Mouse (Mus musculus): ENCODE measurements around the gene Gm10300.
A peak's percentile ranks its signal among the peaks of the same experiment; 100 is the strongest.

Gene Gm10300

DNA sequence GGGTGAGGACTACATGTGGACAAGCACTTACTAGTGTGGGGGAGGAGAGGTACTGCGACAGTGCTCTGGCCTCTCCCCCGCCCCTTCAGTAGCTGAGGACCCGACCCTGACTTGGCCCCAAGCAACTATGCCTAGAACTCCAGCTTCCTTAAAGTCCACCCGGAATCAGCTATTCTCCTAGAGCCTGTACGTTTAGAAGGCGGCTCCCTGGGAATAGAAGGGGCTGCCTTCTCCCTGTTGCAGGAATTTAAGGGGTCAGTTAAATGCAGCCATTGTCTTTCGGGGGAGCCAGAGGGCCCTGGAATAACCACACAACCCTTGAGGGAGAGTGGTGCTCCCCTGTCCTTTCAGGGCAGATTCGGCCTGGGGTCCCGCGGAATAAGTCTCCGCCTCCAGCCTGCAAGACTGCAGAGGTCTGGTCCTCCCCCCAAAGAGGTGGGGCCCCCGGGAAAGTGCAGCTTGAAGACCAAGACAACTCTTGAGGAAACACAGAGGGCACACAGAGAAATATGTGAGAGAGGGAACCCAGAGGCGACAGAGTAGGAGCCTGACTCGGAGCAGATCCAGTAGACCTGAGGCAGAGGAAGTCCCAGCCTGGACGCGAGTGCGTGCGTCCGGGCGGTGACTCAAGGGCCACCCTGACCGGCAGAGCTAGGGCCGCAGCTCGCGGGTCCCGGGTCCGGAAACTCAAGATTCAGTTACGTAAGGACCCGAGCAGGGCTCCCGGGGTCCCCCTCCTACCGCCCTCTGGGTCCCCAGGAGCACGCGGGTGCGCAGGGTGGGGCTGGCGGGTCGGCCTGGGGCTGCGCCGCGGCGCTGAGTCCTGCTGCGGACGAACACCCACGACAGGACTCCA, at the start of gene Gm10300:
Gm10300 (plus strand) TSS at position 621 of the 856 bp plus-strand sequence.
- DNase-seq (ENCODE audit: inconsistent ontology term): peak; percentile 63

DNA sequence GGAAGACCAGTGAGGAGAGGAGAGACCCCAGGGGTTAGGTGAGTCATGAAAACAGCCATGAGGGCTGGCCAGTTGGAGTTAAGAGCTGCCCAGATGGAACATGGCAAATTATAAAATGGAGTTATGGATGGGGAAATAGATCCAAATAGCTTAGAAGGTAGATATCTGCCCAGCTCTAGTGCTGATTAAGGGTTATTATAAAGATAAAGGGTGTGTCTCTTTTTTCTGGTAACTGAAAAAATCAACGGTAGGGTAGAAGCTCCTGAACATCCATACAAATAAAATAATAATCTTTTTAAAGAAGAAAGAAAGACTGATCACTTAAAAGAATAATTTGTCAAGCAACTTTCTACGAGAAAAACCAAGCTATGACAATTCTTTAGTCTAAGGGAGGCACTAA, 49.2 kb upstream of the Gm10300 start:
- no peak for DNase-seq (ENCODE audit: inconsistent ontology term)

DNA sequence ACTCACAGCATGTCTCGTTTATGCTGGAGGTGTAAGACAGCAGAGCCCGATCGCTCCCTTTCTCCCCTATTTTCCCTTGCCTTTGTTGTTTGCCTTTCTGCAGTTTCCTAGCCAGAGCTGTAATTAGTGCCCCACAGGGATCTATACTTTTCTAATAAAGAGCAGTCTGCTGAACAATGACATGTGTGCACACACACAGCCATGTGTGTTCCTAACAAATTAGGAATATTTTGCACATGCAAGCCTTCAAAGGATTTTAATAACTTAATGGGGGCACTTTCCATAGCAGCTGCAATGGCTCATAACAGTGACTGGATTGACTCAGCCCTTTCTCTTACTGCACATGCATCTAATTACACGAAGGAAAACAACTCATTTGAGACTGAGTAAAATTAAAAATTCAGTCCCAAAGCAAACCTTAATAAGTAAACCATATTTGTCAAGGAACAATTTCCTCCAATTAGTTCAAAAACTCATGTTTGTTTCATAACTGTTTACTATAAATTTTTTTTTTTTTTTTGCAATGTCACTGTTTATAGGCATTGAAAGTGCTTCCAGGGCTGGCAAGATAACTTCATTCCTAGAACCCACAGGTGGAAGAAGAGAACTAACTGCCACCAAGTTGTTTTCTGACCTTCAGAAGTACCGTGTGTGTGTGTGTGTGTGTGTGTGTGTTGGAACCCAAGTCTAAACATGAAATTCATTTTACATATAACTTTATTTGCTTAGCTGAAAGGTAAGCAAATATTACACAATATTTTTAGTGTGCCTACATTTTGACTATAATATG, 48.6 kb upstream of the Gm10300 start:
- DNase-seq (ENCODE audit: inconsistent ontology term): no peak

DNA sequence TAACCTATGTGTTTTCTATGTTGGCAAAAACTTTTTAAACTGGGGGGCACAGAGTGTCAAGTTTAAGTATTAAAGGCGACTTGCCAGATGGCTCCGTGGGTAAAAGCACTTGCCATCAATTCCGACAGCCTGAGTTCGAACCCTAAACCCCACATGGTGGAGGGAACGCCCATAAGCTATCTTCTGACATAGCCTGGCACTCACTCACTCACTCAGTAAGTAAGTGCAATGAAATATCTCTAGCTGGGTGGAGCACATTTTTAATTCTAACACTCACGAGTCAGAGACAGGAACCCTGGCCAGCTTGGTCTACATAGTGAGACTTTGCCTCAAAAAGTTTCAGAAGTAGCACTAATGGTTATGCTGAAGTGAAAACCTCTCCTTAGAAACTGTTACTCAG, 47.3 kb upstream of the Gm10300 start:
- DNase-seq (ENCODE audit: inconsistent ontology term): no peak

DNA sequence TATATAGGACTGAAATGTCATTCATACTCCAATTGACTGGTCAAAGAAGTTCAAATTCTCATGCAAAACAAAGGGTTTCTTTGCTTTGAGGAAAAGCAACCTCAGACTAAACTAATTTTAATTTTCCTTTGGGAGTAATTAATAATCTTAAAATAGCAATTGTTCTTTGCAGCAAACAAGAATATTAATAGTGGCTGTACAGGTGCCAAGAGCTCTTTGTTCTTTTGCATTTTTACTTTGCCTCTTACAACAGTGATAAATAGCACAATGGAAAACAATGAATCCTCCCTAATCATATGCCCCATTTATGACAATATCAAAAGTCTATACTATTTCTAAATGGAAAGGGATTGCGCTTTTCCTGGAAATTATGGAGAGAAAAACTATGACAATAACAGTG, 46.7 kb upstream of the Gm10300 start:
- no peak for DNase-seq (ENCODE audit: inconsistent ontology term)

DNA sequence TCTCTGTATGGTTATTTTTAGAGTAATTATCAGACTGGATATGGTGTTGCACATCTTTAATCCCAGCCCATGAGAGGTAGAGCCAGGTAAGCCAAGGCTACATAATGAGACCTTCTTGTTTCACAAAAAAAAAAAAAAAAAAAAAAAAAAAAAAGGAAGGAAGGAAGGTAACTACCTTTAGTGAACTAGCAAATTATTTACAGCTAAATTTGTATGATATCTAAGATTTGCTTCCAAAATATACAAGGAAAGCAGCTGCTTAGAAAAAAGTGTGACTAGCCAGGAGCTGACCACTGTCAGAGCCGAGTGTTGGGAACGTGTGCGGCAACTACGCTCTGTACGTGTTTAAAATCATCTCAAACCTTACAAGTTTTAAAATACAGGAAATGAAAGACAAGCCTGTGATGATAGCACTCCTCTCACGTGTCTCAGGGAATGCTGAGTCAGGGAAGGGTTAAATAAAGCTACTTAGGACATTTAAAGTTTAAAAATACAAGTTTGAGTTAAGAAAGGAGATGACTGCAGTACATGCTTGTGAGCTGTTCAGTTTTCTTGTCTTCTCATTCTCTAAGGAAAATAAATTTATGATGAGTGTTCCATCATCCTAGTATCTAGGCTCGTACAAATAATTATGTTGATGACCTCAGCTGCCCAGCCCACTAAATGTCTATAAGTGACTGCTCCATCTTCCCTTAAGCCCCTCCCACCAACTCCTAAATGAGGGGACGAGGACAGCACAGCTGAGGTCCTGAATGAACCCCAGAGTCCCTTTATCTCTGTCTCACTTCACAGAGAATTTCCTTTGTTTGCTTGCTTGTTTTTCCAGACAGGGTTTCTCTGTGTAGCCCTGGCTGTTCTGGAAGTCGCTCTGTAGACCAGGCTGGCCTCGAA, 44.4 kb upstream of the Gm10300 start:
- DNase-seq (ENCODE audit: inconsistent ontology term): no peak

DNA sequence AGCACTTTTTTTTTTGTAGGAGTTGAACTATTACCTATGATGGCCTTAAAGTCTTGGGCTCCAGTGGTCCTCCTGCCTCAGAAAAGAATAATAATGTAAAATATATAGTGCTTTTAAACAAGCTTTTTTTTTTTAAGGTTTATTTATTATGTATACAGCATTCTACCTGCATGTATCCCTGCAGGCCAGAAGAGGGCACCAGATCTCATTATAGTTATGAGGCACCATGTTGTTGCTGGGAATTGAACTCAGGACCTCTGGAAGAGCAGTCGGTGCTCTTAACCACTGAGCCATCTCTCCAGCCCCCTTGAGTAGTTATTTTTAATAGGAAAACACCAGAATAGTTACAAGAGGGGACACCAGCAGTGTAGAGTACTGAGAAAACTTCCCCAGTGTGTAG, 41.3 kb upstream of the Gm10300 start:
- DNase-seq (ENCODE audit: inconsistent ontology term): no peak

DNA sequence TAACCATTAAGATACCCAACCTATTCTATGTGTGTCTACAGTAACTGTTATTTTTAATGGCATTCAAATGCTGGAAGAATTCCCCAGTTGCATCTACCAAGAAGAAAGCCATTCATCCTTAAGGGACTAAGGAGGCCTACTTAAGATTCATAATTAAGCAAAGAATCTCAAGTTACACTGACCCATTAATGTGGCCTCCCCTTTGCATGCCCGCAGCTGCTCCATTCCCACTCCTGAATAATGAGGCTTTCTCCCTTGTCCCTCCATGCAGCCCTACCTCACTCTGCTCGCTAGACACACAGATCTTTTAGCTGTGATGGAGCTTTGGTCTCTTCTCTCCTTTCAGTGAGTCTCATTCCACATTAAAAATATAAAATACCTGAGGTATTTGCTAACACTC, 40.3 kb upstream of the Gm10300 start:
- peak; percentile 25 for DNase-seq (ENCODE audit: inconsistent ontology term)

DNA sequence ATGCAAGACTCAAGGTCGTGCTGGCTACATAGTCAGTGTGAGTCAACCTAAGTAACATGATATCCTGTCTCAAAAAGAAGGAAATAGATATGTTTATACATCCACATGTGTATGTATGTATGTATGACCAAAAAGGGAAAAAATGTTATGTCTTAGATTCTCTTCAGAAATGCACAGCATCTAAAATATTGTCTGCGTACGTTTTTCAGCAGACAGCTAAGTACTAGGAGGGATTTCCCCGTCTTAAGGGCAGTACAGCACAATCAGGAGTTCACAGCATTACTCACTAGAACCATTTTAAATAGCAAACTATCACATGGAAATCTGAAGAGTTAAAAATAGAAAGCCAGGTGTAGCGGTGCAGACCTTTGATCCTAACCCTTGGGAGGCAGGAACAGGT, 37.4 kb upstream of the Gm10300 start:
- DNase-seq (ENCODE audit: inconsistent ontology term): no peak

DNA sequence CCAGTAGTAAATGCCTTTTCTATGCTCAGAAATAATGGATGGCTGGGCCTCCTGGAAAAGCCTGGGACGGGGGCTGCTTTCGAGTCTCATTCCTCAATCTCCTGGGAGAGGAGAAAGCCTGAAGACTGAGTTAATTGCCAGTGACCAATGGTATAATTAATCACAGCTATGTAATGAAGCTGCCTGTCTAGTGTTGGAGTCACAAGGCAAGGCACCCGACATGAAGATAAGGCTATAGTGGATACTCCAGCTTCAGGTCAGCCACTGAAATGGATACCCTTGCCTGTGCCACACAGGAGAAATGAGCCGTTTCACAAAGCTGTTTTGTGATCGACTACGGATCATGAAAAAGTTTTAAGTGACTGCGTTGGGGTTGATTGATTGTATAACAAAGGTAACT, 36.5 kb upstream of the Gm10300 start:
- DNase-seq (ENCODE audit: inconsistent ontology term): no peak

- no peak for DNase-seq (ENCODE audit: inconsistent ontology term)
Measured at GRCm38 (mm10) chr4:132038809-132039208, 35.7 kb upstream of the Gm10300 start.

GRCm38 (mm10) chr4:132039521-132039920, 35.0 kb upstream of the Gm10300 start:
- no peak for DNase-seq (ENCODE audit: inconsistent ontology term)

DNA sequence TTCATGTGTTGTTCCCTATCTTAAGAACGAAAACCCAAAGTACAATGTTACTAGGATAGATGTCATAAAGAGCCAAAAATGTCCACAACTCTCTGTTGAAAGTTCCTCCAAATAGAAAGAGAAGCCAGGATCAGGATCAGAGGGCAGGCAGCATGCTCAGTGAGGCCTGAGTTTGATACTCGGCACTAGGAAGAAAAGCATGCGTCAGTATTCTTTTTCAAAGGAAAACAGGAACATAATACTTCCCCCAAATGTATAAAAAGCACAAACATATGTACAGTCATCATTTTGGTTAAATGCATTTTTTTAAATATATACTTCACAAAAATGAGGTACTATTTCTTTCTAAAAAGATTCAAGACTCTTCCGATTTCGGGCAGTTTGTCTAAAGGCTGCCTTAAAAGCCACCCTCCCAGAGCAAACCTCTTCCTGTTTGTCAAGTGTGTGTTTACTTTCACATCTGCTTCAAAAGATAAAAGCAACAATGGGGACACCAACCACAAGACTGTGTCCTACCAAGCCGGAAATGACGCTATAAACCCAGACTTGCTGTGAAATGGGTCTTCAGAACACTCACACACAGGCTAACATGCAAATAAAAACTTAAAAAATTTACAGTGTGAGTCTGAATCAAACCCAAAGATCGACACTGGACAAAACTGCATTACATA, 34.4 kb upstream of the Gm10300 start:
- no peak for DNase-seq (ENCODE audit: inconsistent ontology term)

DNA sequence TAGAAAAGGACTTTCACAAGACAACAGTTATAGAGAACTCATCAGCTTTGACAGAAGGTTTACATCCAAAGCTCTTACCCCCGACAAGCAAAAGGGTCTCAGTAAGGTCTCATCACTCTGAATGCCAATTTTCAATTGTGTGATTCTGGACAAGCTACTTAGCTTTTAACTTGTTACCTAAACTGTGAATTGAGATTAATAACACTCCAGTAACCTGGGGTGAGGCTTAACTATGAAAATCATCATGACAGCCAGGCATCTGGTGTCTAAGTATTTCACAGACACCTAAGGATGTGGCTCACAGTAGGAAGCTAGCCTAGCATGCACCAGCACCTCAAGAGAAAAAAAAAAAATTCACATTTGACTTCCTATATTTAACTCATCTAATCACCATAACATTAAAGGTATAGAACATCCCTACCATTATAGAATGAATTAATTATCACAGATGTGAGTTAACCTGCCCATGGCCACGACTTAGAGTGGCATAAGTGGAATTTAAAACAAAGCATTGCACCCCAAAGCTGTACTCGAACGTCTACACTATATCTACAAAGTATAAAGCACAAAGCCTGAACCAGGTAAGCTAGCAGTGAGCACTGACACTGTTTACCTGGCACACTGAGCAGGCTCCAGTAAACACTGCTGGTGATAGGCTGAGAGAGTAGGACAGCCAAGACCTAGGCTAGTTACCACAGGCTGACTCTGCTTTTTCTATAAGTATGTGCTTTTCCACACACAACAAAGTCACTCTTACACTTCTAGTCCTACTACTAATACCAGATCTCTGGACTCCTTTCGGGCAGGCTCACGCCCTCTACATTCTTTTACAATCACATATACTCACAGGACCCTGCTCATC, 32.8 kb upstream of the Gm10300 start:
- no peak for DNase-seq (ENCODE audit: inconsistent ontology term)

DNA sequence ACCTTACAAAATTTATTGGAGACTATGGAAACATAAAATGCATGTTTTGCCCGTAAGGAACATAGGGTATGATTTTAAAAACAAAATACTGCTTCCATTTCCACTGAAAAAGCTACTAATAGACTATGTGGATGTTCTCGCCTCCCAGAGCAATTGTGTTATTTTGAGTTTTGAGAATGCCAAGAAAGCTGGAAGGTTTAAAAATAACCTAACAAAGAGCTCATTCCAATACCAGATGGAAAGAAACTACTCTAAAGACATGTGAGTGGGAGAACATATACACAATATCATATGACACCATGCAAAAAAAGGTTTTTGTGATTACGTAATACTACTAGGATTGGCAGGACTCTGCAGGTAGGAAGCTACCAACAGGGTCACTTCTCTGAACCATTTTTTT, 30.8 kb upstream of the Gm10300 start:
- DNase-seq (ENCODE audit: inconsistent ontology term): no peak

GRCm38 (mm10) chr4:132048011-132048991, 26.2 kb upstream of the Gm10300 start:
- peak; percentile 39 for DNase-seq (ENCODE audit: inconsistent ontology term)

- DNase-seq (ENCODE audit: inconsistent ontology term): peak; percentile 98
Measured at GRCm38 (mm10) chr4:132048995-132049404, 25.5 kb upstream of the Gm10300 start.

DNA sequence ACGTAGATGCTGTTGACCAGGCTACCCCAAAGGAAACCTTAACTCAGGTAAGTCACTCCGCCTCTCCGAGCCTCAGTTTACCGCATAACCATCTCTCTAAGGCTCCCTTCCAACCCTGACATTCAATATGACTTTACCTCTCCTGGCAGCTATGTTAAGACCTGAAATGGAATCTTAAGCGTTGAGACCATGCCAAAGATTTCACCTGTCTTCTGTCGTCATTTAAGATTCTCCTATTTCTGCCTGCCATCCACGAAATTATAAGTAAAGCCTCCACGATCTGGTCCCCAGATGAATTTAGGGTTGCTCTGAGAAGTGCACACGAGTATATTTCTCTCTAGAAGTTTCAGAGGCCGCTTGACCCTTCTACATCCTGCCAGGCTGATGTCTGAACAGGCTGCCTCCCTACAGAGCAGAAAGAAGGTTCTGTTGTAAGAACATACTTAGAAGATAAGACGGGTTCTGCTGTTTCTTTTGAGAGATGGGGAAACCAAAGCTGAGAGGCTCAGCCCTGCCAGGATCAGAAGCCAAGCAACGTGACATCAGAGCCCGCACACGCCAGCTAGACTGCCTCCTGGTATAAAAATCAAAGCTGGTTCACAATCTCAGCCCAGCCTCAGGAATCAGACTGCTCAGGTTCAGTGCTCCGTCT, 24.8 kb upstream of the Gm10300 start:
- DNase-seq (ENCODE audit: inconsistent ontology term): peak; percentile 35
